Mouse (Mus musculus) ovary, postnatal 36 days (tissue): ENCODE results near the gene Bcar3.
A peak's percentile ranks its signal among the peaks of the same experiment; 100 is the strongest.

Experiments used
- DNase-seq: peaks from one replicate; pipeline ENCODE4 v3.0.0; 2022; ENCODE audit warnings: low spot score, mixed read lengths

Gene Bcar3

DNA sequence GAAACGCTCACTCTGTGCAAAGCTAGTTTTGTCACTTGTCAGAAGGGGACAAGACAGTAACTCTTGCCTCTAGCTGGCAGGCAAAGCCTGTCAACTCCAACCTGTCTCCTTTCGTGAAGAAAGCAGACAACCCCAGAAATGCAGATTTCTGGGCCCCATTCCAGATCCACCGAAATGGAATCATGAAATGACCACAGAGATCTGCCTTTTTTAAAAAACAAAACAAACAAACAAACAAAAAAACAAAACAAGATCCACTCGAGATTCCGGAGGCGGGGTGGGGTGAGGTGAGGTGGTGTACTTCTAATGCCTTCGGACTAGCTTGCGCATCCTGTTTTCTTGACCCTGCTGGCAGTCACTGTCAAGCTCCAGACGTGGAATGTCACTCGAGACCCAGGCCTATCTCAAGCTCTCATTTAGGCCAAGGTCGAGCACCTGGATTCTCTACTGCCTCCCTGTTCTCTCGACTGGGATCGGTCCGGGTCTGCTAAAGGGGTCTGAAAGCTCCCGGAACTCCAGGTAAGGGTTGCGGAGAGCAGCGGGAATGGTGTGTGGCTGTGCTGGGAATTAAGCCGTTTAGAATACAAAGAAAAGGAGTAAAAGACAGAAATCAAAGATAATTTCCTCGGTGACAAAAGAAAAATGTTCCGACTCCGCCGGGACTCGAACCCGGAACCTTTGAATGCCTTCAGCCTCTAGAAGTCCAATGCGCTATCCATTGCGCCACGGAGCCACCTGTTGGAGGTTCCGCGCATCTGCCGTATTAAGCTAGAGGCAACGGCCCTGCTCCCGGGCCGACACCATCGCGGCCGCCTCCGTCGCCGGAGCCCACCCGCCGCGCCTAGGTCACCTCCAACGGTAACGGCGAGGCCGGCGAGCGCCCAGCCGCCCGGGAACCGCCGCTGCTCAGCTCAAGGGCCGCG, 1.4 kb upstream of the Bcar3 start:
- peak; percentile 95 for DNase-seq

GRCm38 (mm10) chr3:122293223-122293953, 548 bp upstream of the Bcar3 start:
- DNase-seq, result peak; percentile 90

GRCm38 (mm10) chr3:122295511-122295910, 1.6 kb downstream of the Bcar3 start:
- peak; percentile 50 for DNase-seq

GRCm38 (mm10) chr3:122296979-122297378, 3.0 kb downstream of the Bcar3 start:
- no peak for DNase-seq

DNA sequence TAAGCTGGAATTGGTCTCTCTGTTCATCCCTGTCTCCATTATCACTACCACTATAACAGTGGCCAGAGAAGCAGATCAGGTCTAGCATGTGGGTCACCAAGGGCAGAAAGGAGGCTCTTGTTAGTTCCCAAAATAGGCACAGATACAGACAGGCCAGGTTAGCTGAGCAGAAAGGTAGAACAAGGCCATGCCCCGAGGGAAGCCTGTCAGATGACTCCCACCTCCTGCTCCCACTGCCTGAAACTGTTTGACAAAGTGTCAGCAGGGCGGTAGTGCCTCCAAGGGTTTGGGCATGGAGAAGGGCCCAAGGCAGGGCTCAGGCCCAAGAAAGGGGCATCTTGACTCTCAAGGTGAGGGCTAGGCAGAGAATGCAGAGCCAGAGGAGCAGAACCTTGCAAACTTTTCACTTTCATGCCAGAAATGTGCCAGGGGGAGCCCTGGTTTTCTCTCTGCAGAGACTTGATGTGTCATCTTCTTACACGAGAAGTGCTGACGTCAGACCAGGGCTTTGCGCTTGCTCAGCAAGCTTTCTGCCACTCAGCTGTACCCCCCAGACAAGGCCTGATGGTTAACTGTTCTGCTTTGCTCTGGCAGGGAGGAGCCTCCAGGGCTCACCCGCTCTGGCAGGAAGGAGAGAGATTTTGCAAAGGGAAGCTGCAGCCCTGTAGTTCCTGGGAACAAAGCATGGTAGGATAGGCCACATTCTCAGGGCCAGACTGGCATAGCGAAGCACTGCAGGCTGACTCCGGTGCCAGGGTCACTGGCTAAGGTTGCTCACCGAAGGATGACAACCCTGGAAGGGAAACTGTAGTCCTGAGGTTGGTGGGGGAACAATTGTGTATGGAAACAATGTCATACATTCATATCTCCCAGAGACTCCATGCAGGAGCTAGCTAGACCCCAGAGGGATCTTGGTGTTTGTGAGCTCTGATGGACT, 7.3 kb downstream of the Bcar3 start:
- no peak for DNase-seq

DNA sequence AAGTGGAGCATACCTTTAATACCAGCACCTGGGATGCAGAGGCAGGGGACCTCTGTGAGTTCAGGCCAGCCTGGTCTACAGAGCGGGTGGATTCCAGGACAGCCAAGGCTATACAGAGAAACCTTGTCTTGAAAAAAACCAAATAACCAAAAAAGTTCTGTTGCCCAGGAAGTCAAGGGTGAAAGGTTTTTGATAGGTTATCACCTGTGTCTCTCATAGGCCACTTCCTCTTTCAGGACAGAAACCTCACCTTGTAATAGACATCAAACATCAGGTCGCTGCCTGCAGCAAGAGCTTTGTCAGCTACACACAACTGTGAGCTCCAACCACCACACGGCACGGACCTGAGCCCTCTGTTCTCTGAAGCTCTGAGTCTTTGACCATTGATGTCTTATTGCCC, 10.6 kb downstream of the Bcar3 start:
- no peak for DNase-seq

DNA sequence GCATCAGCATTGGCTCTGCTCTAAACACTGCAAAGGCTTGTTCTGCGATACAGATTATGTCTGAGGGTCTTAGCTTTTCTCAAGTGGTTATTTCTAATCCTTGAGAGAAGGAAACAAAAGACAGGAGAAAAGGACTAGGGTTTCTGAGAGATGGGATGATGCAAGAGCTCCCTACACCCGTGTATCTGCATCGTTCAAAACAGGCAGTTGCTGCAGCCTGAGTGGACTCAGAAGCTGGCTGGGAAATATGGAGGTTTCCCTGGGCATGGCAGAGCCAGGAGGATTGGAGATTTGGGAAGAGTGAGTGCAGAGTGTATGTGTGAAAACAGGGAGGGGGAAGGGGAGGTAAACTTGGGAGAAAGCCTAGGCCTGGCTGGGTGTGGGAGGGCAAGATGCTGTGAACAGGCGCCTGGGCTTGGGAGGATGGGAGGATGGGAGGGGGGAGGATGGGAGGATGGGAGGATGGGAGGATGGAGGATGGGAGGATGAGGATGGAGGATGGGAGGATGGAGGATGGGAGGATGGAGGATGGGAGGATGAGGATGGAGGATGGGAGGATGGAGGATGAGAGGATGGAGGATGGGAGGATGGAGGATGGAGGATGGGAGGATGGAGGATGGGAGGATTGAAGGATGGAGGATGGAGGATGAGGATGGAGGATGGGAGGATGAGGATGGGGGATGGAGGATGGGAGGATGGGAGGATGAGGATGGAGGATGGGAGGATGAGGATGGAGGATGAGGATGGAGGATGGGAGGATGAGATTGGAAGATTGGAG, 14.1 kb downstream of the Bcar3 start:
- no peak for DNase-seq

DNA sequence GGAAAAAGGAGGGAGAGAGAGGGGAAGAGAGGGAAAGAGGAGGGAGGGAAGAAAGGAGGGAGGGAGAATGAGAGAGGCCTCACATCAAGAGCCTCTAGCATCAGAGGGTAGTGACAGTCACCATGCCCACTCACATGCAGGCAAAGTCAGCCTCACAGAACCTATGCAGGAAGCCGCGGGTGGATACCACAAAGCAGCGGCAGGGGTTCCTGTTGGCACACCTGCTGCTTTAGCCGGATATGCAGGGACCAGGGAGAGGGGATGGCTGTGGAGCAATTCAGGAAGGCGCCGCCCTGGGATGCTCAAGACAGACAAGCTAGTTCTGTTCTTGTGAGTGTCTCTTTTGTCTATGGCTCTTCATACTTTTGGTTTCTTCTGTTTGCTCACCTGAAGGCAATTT, 15.0 kb downstream of the Bcar3 start:
- DNase-seq, result no peak

DNA sequence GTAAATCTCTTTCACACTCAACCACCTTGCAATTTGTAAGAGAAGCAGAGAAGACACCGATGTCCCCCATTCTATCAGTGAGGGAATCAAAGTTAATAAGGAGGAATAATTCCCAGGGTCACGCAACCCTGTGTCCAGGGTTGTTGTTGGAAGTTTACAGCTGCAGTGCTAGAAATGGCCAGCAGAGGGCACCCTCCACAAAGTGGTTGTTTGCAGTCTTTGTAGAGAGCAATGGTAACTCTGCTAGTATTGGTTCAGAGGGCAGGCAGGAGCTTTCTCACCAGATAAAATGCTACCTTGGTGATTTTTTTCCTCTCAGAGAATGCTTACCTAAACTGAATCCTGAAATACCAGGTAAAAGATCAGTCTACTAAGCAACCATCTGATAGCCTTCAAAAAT, 18.1 kb downstream of the Bcar3 start:
- DNase-seq, result peak; percentile 82

GRCm38 (mm10) chr3:122312936-122313629, 19.1 kb downstream of the Bcar3 start:
- no peak for DNase-seq

DNA sequence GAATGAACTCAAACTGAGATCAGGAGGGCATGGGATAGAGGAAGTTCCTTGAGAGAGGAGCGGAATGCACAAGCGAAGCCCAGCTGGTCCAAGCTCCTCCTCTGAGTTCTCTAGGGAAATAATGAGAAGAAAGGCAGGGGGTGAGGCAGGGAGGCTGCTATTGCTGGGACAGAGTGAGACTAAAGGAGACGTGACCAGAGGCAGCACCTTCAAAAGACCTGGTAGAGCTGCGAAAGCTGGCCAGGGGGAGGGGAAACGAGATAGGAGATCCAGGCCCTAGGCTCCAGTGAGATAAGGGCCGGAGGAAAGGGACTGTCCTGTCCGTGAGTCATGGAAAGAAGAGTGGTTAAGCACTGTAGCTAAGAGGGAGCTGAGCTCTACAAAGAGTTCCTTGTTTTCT, 20.0 kb downstream of the Bcar3 start:
- DNase-seq, result no peak

GRCm38 (mm10) chr3:122316621-122317020, 22.7 kb downstream of the Bcar3 start:
- no peak for DNase-seq

- DNase-seq, result no peak
Measured at GRCm38 (mm10) chr3:122317339-122317738, 23.4 kb downstream of the Bcar3 start.

GRCm38 (mm10) chr3:122322226-122322625, 28.3 kb downstream of the Bcar3 start:
- DNase-seq, result no peak

DNA sequence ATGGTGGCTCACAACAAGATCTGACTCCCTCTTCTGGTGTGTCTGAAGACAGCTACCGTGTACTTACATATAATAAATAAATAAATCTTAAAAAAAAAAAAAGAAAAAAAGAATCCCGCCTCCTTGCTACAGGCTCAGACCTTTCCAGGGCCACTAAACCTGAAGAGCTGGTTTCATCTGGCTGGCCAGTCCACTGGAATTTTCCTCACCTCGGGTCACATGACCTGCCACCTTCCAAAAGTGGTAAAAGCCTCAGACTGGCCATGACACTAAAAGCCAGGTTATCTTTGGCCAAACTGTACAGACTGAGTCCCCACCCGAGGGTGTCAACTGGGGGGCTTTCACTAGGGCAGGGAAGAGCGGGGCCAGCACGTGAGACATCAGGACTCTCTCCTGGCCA, 29.9 kb downstream of the Bcar3 start:
- DNase-seq, result no peak

- DNase-seq, result no peak
Measured at GRCm38 (mm10) chr3:122324528-122324927, 30.6 kb downstream of the Bcar3 start.

DNA sequence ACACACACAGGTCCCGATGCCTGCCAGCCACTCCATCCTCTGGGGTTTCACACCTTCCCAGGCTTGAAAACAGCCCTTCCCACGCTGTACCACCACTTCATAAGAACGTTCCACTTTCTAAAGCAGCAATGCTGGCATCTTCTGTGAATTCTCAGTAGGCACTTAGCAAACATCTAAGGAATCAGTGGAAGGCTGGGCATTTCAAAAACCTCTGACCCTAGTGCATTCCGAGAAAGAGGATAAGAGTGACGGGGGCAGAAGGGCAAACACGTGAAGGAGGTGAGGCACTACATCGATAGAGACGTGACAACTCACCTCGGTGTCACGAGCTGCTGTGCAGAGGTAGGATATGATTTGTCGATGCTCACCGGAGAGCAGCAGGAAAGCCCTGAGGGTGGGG, 36.5 kb downstream of the Bcar3 start:
- no peak for DNase-seq

DNA sequence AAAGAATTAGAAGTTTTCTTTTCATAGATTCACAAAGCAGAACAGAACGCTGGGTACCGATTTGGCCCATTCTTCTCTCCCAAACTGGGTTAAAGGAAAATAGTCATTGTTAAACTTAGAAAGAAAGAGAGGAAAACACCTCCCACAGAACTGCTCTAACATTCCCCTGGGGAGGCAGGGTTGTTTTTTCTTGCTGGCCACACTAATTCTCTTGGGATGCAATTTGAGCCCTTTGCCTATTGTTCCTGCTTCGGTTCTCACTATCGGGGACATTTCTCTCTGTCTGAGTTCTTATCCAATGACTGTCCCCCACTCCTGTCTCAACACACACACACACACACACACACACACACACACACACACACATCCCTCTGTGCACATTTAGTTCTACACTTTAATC, 39.6 kb downstream of the Bcar3 start:
- no peak for DNase-seq

DNA sequence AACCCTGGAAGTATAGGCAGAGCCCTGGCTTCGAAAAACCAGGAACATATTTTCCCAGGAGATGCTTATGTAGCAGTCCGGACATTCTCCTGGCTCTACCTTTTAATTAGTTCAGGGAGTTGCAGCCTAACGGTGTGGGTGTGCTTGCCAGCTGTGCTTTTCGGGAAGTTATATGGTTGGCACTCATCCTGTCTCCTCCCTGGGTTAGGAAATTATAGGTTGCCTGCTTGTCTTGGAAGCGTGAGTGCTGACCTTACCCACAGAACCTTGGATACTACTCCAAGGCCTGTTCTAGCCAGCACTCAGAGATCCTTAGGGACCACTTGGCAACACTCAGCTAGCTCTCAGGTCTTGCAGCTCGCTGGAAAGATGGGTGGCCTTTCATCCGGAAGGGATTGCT, 40.0 kb downstream of the Bcar3 start:
- DNase-seq, result peak; percentile 18

DNA sequence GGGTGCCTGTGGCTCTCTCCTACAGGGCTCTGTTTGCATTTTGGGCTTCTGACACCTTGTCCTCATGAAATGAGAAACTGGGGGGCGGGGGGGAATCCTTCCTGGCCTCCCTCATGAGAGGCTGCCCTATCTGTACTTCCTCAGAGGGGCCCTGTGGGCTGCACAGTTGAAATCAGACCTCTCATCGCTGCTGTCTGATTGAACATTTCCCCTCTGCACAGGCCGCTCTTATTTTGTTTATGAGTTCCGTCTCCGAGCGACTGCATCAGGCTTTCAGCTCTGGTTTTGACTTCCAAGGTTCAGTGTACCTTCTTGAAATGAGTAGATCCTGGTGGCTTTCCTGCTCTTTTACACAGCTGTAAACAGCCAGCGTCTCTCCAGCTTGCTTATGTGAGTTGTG, 40.4 kb downstream of the Bcar3 start:
- DNase-seq, result no peak

DNA sequence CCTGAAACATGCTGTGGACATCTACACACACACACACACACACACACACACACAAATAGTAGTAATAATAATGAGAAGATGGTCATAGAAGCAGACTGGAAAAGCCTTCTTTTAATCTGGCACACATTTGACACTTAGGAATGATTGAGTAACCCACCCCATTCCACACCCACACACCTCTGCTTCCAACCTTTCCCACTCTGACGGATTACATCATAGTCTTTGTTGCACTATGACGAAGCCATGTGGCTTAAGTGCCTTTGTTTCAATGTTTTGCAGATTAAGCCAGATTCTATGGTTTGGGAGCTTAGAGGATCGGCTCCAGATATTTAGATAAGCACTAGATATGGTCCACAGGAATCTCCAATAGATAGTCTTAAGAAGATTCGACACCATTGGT, 42.1 kb downstream of the Bcar3 start:
- DNase-seq, result no peak
